Mouse (Mus musculus) MEL (cell line): ENCODE data around the gene Zfp810. TPM values are rescaled to one million over a fixed set of nuclear protein-coding genes. Genes with fewer than 3 reads are reported as not detected.
"Not testable (repeated sequence)": the region's sequence is repeated elsewhere in the genome, so short reads cannot be mapped to it uniquely, and the experiment has no call there.

Source experiments
- DNase-seq: peaks from one replicate; pipeline ENCODE4 v3.0.0; 2011; ENCODE audit warnings: low read depth, low spot score
- H3K27ac ChIP-seq: 2 replicates; pipeline ENCODE4 v1.5.1; 2012; ENCODE audit warnings: low read depth, mild to moderate bottlenecking, control low read depth, low read length, moderate library complexity; ENCODE audit not compliant: control insufficient read depth
- H3K27me3 ChIP-seq, 2 experiments: fragments of 150-350 bp in 1 of 2; sonication (generic) in 1 of 2; 2 replicates each; pipeline ENCODE4 v1.6.1; 2012; ENCODE audit warnings: low read length in 2 of 2, mild to moderate bottlenecking in 2 of 2, improper control_type of control experiment in 1 of 2, moderate library complexity in 1 of 2; ENCODE audit not compliant: insufficient read depth in 2 of 2, control insufficient read depth in 1 of 2
- H3K36me3 ChIP-seq, 2 experiments: 2 replicates each; pipeline ENCODE4 v1.6.1; 2012 to 2014; ENCODE audit warnings: low read length in 2 of 2, improper control_type of control experiment in 1 of 2, inconsistent platforms in 1 of 2, mild to moderate bottlenecking in 1 of 2; ENCODE audit not compliant: insufficient read depth in 2 of 2, control insufficient read depth in 1 of 2
- H3K4me1 ChIP-seq, 2 experiments: fragments of 150-350 bp in 1 of 2; sonication (generic) in 1 of 2; 2 replicates each; pipeline ENCODE4 v1.6.1; 2012; ENCODE audit warnings: low read length in 2 of 2, improper control_type of control experiment in 1 of 2, mild to moderate bottlenecking in 1 of 2; ENCODE audit not compliant: insufficient read depth in 2 of 2, control insufficient read depth in 1 of 2
- H3K4me3 ChIP-seq, 2 experiments: fragments of 150-350 bp in 1 of 2; sonication (generic) in 1 of 2; 2 replicates each; pipeline ENCODE4 v1.5.1; 2012; ENCODE audit warnings: low read depth in 2 of 2, low read length in 2 of 2, mild to moderate bottlenecking in 2 of 2, moderate library complexity in 2 of 2, control low read depth in 1 of 2, improper control_type of control experiment in 1 of 2; ENCODE audit not compliant: control insufficient read depth in 1 of 2, insufficient read depth in 1 of 2
- H3K79me2 ChIP-seq: 2 replicates; pipeline ENCODE4 v1.6.1; 2012; ENCODE audit warnings: mild to moderate bottlenecking, low read length, moderate library complexity; ENCODE audit not compliant: control insufficient read depth, poor library complexity, insufficient read depth
- H3K9ac ChIP-seq: 2 replicates; pipeline ENCODE4 v1.6.1; 2012; ENCODE audit warnings: low read depth, mild to moderate bottlenecking, control low read depth, low read length, moderate library complexity; ENCODE audit not compliant: control insufficient read depth, poor library complexity, severe bottlenecking
- H3K9me3 ChIP-seq: fragments of 150-350 bp; sonication (generic); replicated peaks from 2 replicates; pipeline ENCODE4 v1.6.1; 2012; ENCODE audit warnings: mild to moderate bottlenecking, low read length, improper control_type of control experiment, moderate library complexity; ENCODE audit not compliant: insufficient read depth
- EP300 ChIP-seq, 2 experiments: IDR thresholded peaks; 2 replicates each; pipeline ENCODE4 v1.6.1; 2011; ENCODE audit warnings: improper control_type of control experiment in 2 of 2, low read length in 2 of 2, low read depth in 1 of 2, mild to moderate bottlenecking in 1 of 2
- ETS1 ChIP-seq: IDR thresholded peaks from 2 replicates; pipeline ENCODE4 v1.6.1; 2012; ENCODE audit warnings: low read depth, mild to moderate bottlenecking, inconsistent platforms, low read length, improper control_type of control experiment, moderate library complexity
- HCFC1 ChIP-seq: IDR thresholded peaks from 2 replicates; pipeline ENCODE4 v1.6.1; 2012; ENCODE audit warnings: low read depth, mild to moderate bottlenecking, inconsistent platforms, low read length, improper control_type of control experiment, moderate library complexity
- JUND ChIP-seq: IDR thresholded peaks from 2 replicates; pipeline ENCODE4 v1.6.1; 2011; ENCODE audit warnings: low read depth, mild to moderate bottlenecking, improper control_type of control experiment, low read length
- NELFE ChIP-seq: IDR thresholded peaks from 2 replicates; pipeline ENCODE4 v1.6.1; 2011; ENCODE audit warnings: low read depth, low read length, improper control_type of control experiment
- RAD21 ChIP-seq: IDR thresholded peaks from 2 replicates; pipeline ENCODE4 v1.6.1; 2011; ENCODE audit warnings: mild to moderate bottlenecking, low read depth, low read length, improper control_type of control experiment
- TAL1 ChIP-seq: IDR thresholded peaks from 2 replicates; pipeline ENCODE4 v1.6.1; 2012; ENCODE audit warnings: mild to moderate bottlenecking, inconsistent platforms, low read length, moderate library complexity, mixed read lengths
- TBP ChIP-seq: IDR thresholded peaks from 2 replicates; pipeline ENCODE4 v1.8.0; 2011; ENCODE audit warnings: low read depth, low read length, improper control_type of control experiment
- TCF12 ChIP-seq: IDR thresholded peaks from 2 replicates; pipeline ENCODE4 v1.6.1; 2014; ENCODE audit warnings: low read depth, mild to moderate bottlenecking, inconsistent platforms, low read length, improper control_type of control experiment, moderate library complexity
- UBTF ChIP-seq: IDR thresholded peaks from 2 replicates; pipeline ENCODE4 v1.6.1; 2012; ENCODE audit warnings: low read depth, mild to moderate bottlenecking, inconsistent platforms, low read length, improper control_type of control experiment, moderate library complexity, borderline replicate concordance; ENCODE audit not compliant: insufficient read depth
- ZKSCAN1 ChIP-seq: IDR thresholded peaks from 2 replicates; pipeline ENCODE4 v1.6.1; 2012; ENCODE audit warnings: low read depth, mild to moderate bottlenecking, inconsistent platforms, low read length, improper control_type of control experiment, moderate library complexity
- ZMIZ1 ChIP-seq: IDR thresholded peaks from 2 replicates; pipeline ENCODE4 v1.6.1; 2012; ENCODE audit warnings: low read depth, mild to moderate bottlenecking, inconsistent platforms, low read length, improper control_type of control experiment, moderate library complexity
- polyA plus RNA-seq, 2 experiments: library from polyadenylated mRNA; stranded (reverse) in 1 of 2; unstranded in 1 of 2; fragments of >175 nt in 1 of 2; fragments of >200 nt in 1 of 2; gene quantifications; 2 replicates each; pipeline versions ENCODE4 v1.2.1 to v1.2.4; 2012; ENCODE audit warnings: low replicate concordance in 2 of 2, low read depth in 1 of 2; ENCODE audit not compliant: insufficient read length in 2 of 2, insufficient read depth in 1 of 2, missing spikeins in 1 of 2
- total RNA-seq: library from RNA; depleted of rRNA; stranded (reverse); fragments of 300-350 nt; gene quantifications from 2 replicates; pipeline ENCODE4 v1.2.3, GENCODE M21; 2012

Gene Zfp810
- total and polyA plus RNA-seq, 3 experiments: 0.13 TPM; not detected in 2

DNA sequence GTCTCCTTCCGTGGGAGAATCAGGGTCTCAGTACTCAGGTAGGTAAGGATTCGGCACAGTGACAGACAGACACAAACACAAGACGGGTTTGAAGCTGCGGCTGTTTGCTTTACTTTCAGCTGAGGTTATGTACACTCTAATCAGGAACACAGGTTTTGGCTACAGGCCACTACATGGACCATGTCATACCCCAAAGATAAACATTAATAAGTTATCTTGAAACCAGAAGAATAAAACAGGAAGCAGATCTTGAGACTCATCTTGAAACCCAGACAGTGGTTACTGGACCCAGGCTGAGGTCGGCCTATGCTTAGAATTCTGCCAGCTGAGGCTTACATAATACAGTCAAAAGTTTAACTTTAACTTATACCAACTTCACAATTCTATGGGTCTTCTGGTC lies 5.8 kb upstream of the Zfp810 start (continued):
- peak; percentile 93 to 96 for TF ChIP-seq EP300 (IDR thresholded peaks at IDR 0.05; ENCODE audit: low read depth in 1 of 2, low read length in 2 of 2)
- TF ChIP-seq, all 39 proteins: peak for 11

DNA sequence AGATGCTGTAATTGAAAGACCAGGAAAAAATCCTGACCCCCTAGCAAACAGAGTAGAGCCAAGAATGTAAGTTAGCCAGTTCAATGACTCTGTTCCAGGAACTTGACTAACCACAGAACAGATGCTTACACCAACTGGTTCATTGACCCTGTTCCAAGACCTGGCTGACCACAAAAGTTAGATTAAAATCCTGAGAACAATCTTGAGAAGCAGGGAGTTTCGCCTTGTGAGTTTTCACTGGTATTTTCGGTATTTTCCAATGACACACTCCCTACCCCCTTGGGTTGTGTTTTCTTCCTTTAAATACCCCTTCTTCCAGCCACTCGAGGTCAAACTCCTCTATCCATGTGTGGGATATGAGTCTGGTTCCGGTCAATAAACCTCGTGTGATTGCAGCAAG lies 2.2 kb upstream of the Zfp810 start:
- DNase-seq: no peak
- no peak overlapping the region for H3K27ac ChIP-seq
- no peaks in the 10 kb centered on the region for H3K27me3 ChIP-seq
- H3K36me3 ChIP-seq: peaks cover 0 to 16% of the 10 kb centered on the region in 2 experiments; a peak in 2 of 4 replicates
- H3K9ac ChIP-seq: no peak overlapping the region
- peak; percentile 27; the same call in 1 of the 2 replicates for TF ChIP-seq TCF12
- no peak for TF ChIP-seq TBP
- TF ChIP-seq ETS1: peak; percentile 73
- no peak for TF ChIP-seq HCFC1
- no peak overlapping the region for H3K4me3 ChIP-seq
- no peaks in the 10 kb centered on the region for H3K9me3 ChIP-seq
- no peaks in the 10 kb centered on the region for H3K79me2 ChIP-seq
- H3K4me1 ChIP-seq: peaks cover 0 to 11% of the 10 kb centered on the region in 2 experiments; a peak in 3 of 4 replicates

DNA sequence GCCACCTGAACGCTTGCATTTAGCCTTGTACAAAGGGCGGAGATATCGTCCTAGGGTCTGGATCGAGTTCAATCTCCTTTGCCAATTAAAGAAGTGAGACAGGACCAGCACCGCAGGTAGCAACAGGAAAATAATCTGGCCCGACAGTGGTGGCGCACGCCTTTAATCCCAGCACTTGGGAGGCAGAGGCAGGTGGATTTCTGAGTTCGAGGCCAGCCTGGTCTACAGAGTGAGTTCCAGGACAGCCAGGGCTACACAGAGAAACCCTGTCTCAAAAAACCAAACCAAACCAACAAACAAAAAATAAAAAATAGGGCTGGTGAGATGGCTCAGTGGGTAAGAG lies 443 bp upstream of the Zfp810 start:
- H3K4me3 ChIP-seq, H3K79me2 ChIP-seq, H3K4me1 ChIP-seq, H3K36me3 ChIP-seq, H3K27me3 ChIP-seq, DNase-seq, H3K9ac ChIP-seq, H3K9me3 ChIP-seq, H3K27ac ChIP-seq: not testable (repeated sequence)

DNA sequence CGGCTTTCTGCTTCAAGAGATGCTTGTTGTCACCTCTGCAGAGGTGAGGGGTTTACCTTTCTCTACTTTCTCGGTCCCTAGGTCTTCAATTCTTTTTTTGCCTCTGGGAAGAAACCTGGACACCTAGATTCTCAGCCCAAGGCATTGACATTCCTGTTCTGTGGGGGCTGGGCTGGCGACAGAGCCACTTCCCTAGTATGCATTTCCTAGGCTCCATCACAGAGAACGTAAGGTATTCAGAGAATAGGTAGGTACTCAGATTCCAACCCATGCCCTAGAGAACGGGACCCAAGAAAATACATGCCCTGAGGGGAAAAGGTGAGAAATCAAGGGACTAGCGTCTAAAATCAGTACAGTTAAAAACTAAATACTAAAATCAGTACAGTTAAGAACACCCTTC lies 722 bp downstream of the Zfp810 start:
- H3K27me3 ChIP-seq: peaks cover 2 to 6% of the 10 kb centered on the region in 2 experiments; a peak in 2 of 4 replicates
- TF ChIP-seq ZMIZ1 (no peak), RAD21 (no peak), ZKSCAN1 (no peak), NELFE (no peak), JUND (no peak), UBTF (no peak), TAL1 (no peak)
- TF ChIP-seq, all 39 proteins: peak for 0
- H3K79me2 ChIP-seq: no peaks in the 10 kb centered on the region
- no peaks in the 10 kb centered on the region for H3K4me1 ChIP-seq
- no peaks in the 10 kb centered on the region for H3K36me3 ChIP-seq
- DNase-seq: no peak
- no peak overlapping the region for H3K27ac ChIP-seq
- no peak overlapping the region for H3K4me3 ChIP-seq
- no peaks in the 10 kb centered on the region for H3K9me3 ChIP-seq
- no peak overlapping the region for H3K9ac ChIP-seq
